Mouse (Mus musculus): ENCODE measurements at regions not wholly inside any gene's neighbourhood (a gene's known extent, or its start where the extent isn't known, plus 50 kb on each side); places are given as distances from the start of the nearest gene placed in this dataset.

- no peak overlapping the region for H3K27ac ChIP-seq (ENCODE audit: insufficient read depth, low read length)
- TF ChIP-seq CTCF (IDR thresholded peaks at IDR 0.05; ENCODE audit: extremely low read depth, insufficient read depth, insufficient read length, insufficient replicate concordance) (no peak), POLR2A (IDR thresholded peaks at IDR 0.05; ENCODE audit: low read depth, low read length) (no peak)
Observed at GRCm38 (mm10) chr3:60698189-60698588, 225.6 kb downstream of the Mbnl1 start.

GRCm38 (mm10) chr3:60707139-60707538, 234.5 kb downstream of the Mbnl1 start:
- no peak overlapping the region for H3K27ac ChIP-seq (ENCODE audit: insufficient read depth, low read length)
- no peaks in the 10 kb centered on the region for H3K36me3 ChIP-seq (ENCODE audit: control insufficient read depth, insufficient read depth, low read length)
- TF ChIP-seq POLR2A (IDR thresholded peaks at IDR 0.05; ENCODE audit: low read depth, low read length) (no peak), CTCF (IDR thresholded peaks at IDR 0.05; ENCODE audit: extremely low read depth, insufficient read depth, insufficient read length, insufficient replicate concordance) (no peak)
- H3K4me3 ChIP-seq (ENCODE audit: extremely low read depth, insufficient read depth, insufficient read length), result no peak overlapping the region
- no peak for DNase-seq (ENCODE audit: low read depth in 1 of 2, low spot score in 2 of 2)
- no peaks in the 10 kb centered on the region for H3K27me3 ChIP-seq (ENCODE audit: control insufficient read depth, insufficient read depth, low read length)
- H3K4me1 ChIP-seq (ENCODE audit: control insufficient read depth, insufficient read depth, insufficient read length), result no peaks in the 10 kb centered on the region
- WGBS, result 91% methylated on average over 4 of the region's 4 CpGs

More at GRCm38 (mm10) chr3:60698189-60698588, 225.6 kb downstream of the Mbnl1 start:
- H3K27me3 ChIP-seq (ENCODE audit: control insufficient read depth, insufficient read depth, low read length), result no peaks in the 10 kb centered on the region
- no peaks in the 10 kb centered on the region for H3K36me3 ChIP-seq (ENCODE audit: control insufficient read depth, insufficient read depth, low read length)
- H3K4me1 ChIP-seq (ENCODE audit: control insufficient read depth, insufficient read depth, insufficient read length), result no peaks in the 10 kb centered on the region
- no peak overlapping the region for H3K4me3 ChIP-seq (ENCODE audit: extremely low read depth, insufficient read depth, insufficient read length)
- DNase-seq (ENCODE audit: low read depth in 1 of 2, low spot score in 2 of 2), result no peak

- Histone ChIP-seq H3K4me3 (ENCODE audit: extremely low read depth, insufficient read depth, insufficient read length) (no peak overlapping the region), H3K4me1 (ENCODE audit: control insufficient read depth, insufficient read depth, insufficient read length) (no peaks in the 10 kb centered on the region), H3K36me3 (ENCODE audit: control insufficient read depth, insufficient read depth, low read length) (no peaks in the 10 kb centered on the region), H3K27ac (ENCODE audit: insufficient read depth, low read length) (no peak overlapping the region), H3K27me3 (ENCODE audit: control insufficient read depth, insufficient read depth, low read length) (no peaks in the 10 kb centered on the region)
- no peak for DNase-seq (ENCODE audit: low read depth in 1 of 2, low spot score in 2 of 2)
- TF ChIP-seq POLR2A (IDR thresholded peaks at IDR 0.05; ENCODE audit: low read depth, low read length) (no peak), CTCF (IDR thresholded peaks at IDR 0.05; ENCODE audit: extremely low read depth, insufficient read depth, insufficient read length, insufficient replicate concordance) (no peak)
- WGBS, result 83% methylated on average over 4 of the region's 4 CpGs
Observed at GRCm38 (mm10) chr3:60712896-60713295, 240.3 kb downstream of the Mbnl1 start.

GRCm38 (mm10) chr3:60720322-60720721, 247.7 kb downstream of the Mbnl1 start:
- Histone ChIP-seq H3K27ac (ENCODE audit: insufficient read depth, low read length) (no peak overlapping the region), H3K4me3 (ENCODE audit: extremely low read depth, insufficient read depth, insufficient read length) (no peak overlapping the region), H3K36me3 (ENCODE audit: control insufficient read depth, insufficient read depth, low read length) (no peaks in the 10 kb centered on the region), H3K27me3 (ENCODE audit: control insufficient read depth, insufficient read depth, low read length) (no peaks in the 10 kb centered on the region), H3K4me1 (ENCODE audit: control insufficient read depth, insufficient read depth, insufficient read length) (no peaks in the 10 kb centered on the region)
- no peak for DNase-seq (ENCODE audit: low read depth in 1 of 2, low spot score in 2 of 2)
- TF ChIP-seq POLR2A (IDR thresholded peaks at IDR 0.05; ENCODE audit: low read depth, low read length) (no peak), CTCF (IDR thresholded peaks at IDR 0.05; ENCODE audit: extremely low read depth, insufficient read depth, insufficient read length, insufficient replicate concordance) (no peak)

GRCm38 (mm10) chr3:60731331-60731730, 258.7 kb downstream of the Mbnl1 start:
- WGBS, result 87% methylated on average over 1 of the region's 1 CpGs
- Histone ChIP-seq H3K4me1 (ENCODE audit: control insufficient read depth, insufficient read depth, insufficient read length) (no peaks in the 10 kb centered on the region), H3K27me3 (ENCODE audit: control insufficient read depth, insufficient read depth, low read length) (no peaks in the 10 kb centered on the region), H3K27ac (ENCODE audit: insufficient read depth, low read length) (no peak overlapping the region), H3K36me3 (ENCODE audit: control insufficient read depth, insufficient read depth, low read length) (no peaks in the 10 kb centered on the region), H3K4me3 (ENCODE audit: extremely low read depth, insufficient read depth, insufficient read length) (no peak overlapping the region)
- DNase-seq (ENCODE audit: low read depth in 1 of 2, low spot score in 2 of 2), result no peak
- TF ChIP-seq POLR2A (IDR thresholded peaks at IDR 0.05; ENCODE audit: low read depth, low read length) (no peak), CTCF (IDR thresholded peaks at IDR 0.05; ENCODE audit: extremely low read depth, insufficient read depth, insufficient read length, insufficient replicate concordance) (no peak)

GRCm38 (mm10) chr3:60740543-60741294, 261.9 kb upstream of the P2ry1 start:
- H3K4me3 ChIP-seq (ENCODE audit: extremely low read depth, insufficient read depth, insufficient read length), result no peak overlapping the region
- no peaks in the 10 kb centered on the region for H3K27me3 ChIP-seq (ENCODE audit: control insufficient read depth, insufficient read depth, low read length)
- no peaks in the 10 kb centered on the region for H3K4me1 ChIP-seq (ENCODE audit: control insufficient read depth, insufficient read depth, insufficient read length)
- DNase-seq (ENCODE audit: low read depth in 1 of 2, low spot score in 2 of 2), result no peak
- no peak for TF ChIP-seq CTCF (IDR thresholded peaks at IDR 0.05; ENCODE audit: extremely low read depth, insufficient read depth, insufficient read length, insufficient replicate concordance)
- no peak for TF ChIP-seq POLR2A (IDR thresholded peaks at IDR 0.05; ENCODE audit: low read depth, low read length)
- no peaks in the 10 kb centered on the region for H3K36me3 ChIP-seq (ENCODE audit: control insufficient read depth, insufficient read depth, low read length)
- no peak overlapping the region for H3K27ac ChIP-seq (ENCODE audit: insufficient read depth, low read length)

GRCm38 (mm10) chr3:60741379-60741778, 261.2 kb upstream of the P2ry1 start:
- Histone ChIP-seq H3K4me3 (ENCODE audit: extremely low read depth, insufficient read depth, insufficient read length) (no peak overlapping the region), H3K27ac (ENCODE audit: insufficient read depth, low read length) (no peak overlapping the region), H3K36me3 (ENCODE audit: control insufficient read depth, insufficient read depth, low read length) (no peaks in the 10 kb centered on the region), H3K27me3 (ENCODE audit: control insufficient read depth, insufficient read depth, low read length) (no peaks in the 10 kb centered on the region), H3K4me1 (ENCODE audit: control insufficient read depth, insufficient read depth, insufficient read length) (no peaks in the 10 kb centered on the region)
- DNase-seq (ENCODE audit: low read depth in 1 of 2, low spot score in 2 of 2), result no peak
- WGBS, result 77% methylated on average over 5 of the region's 5 CpGs
- TF ChIP-seq POLR2A (IDR thresholded peaks at IDR 0.05; ENCODE audit: low read depth, low read length) (no peak), CTCF (IDR thresholded peaks at IDR 0.05; ENCODE audit: extremely low read depth, insufficient read depth, insufficient read length, insufficient replicate concordance) (no peak)
